Mouse (Mus musculus) activated CD4-positive, CD25-positive, alpha-beta regulatory T cell, adult 4 months (primary cell): ENCODE measurements around the gene Prkra. TPM values are rescaled to one million over a fixed set of nuclear protein-coding genes. Genes with fewer than 3 reads are reported as not detected.
"Not testable (repeated sequence)": the region's sequence is repeated elsewhere in the genome, so short reads cannot be mapped to it uniquely, and the experiment has no call there.

Experiments
- ATAC-seq: one replicate; pipeline ENCODE4 v1.8.0; 2017
- polyA plus RNA-seq, 2 experiments: library from polyadenylated mRNA; unstranded; fragments of 100-300 nt; shearing (Covaris generic); gene quantifications; one replicate each; pipeline ENCODE4 v1.2.1; 2017

Gene Prkra
- polyA plus RNA-seq, 2 experiments from 2014 or later = 10.1 to 16.4 TPM

DNA sequence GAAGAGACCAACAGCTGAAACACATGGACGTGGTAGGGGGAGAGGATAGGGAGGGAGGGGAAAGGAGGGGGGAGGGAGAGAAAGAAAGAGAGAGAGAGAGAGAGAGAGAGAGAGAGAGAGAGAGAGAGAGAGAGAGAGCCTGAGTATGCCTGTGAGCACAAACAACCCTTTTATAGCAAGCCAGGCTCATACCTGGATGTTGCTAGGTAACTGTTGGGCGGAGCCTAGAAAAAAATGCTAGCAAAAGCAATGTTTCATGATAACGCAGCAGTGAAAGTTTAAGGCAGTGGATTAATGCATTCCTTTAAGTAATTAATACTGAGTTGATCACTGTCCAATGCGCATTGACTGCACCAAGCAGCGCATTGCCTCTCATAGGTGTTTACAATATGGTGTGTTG is 6.8 kb upstream of the Prkra start:
- no peak for ATAC-seq

DNA sequence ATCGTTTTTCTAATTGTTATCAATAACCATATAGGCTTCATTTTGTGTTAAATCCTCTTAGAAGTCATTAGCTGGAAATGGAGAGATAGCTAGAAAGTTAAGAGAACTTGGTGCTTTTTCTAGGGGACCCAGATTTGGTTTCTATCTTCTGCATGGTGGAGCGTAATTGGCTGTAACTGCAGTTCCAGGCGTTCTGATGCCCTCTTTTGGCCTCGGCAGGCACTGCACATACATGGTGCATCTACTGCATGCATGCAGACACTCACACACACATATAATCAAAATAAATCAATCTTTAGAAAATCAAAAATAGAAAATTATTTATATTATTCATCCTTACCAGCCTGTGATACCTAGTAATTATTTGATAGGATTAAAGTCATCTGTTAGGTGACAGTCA is 5.3 kb upstream of the Prkra start:
- no peak for ATAC-seq

DNA sequence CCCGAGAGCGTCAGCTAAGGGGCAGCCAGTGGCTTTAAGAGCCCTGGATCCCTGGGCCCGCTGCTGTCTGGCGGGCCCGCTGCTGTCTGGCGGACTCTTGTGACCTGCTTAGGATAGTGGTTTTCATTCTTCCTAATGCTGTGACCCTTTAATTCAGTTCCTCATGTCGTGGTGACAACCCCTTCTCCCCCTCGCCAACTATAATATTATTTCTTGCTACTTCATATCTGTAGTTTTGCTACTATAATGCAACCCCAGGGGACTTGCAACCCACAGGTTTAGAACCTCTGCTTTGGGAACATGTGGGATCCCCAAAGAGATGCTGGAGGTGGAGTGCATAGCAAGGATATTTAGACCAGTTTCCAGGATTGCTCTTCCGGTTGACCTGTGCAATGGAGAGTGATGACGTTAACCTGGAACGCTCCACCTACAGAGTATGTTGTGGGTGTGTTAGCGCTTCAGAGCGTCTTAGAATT is 889 bp upstream of the Prkra start:
- ATAC-seq = no peak

DNA sequence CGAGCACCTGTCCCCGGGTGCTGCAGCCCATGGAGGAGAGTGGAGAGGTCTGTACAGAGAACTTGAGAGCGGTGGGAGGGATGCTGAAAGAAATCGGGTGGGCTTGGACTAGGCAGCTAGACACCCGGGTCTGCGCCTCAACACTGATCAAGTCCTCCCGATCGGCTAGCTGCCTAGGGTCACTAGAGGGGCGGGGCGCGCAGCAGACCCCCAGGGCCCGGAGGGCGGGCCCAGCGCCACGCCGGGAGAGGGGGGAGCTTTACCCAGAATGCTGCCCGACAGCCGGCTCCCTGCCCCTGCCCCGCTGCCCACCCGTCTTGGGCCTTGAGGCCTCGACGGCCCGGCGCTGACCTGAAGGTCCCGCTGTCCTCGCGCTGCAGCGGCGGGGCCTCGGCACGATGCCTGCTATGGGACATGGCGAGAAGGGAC is 360 bp downstream of the Prkra start:
- ATAC-seq = peak; percentile 17

DNA sequence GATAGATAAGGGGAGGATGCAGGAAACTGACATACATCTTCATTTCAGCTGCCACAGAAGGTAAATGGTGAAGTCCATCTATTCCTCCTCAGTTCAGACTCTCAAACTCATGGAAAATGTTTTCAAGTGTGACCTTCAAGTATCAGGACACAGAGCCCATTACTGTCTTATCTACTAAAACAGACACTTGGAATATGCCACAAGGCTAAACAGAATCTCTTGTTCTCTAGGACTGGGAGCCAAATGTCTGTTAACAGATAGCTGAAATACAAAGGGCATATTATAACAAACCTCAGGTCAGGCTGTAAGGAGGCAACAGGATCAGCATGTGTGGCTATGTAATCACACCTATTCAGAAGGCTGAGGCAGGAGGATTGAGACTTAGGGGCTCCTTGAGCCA is 4.0 kb downstream of the Prkra start:
- no peak for ATAC-seq

DNA sequence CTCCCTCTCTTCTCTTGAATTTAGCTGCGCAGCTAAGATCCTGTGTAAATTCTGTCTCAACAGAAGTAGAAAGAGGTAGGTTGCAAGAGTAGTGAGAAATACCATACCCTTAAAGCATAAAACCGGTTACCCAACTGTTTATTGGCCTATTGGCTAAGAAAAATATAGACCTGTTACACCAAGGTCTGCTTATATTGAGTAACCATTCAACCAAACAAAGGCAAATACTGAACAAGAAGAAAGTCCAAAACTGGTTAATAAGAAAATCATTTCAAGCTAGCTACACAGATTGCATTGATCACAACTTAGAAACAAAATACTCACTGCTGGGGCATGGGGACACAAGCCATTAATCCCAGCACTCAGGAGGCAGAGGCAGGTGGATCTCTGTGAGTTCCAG is 8.2 kb downstream of the Prkra start:
- ATAC-seq = no peak

DNA sequence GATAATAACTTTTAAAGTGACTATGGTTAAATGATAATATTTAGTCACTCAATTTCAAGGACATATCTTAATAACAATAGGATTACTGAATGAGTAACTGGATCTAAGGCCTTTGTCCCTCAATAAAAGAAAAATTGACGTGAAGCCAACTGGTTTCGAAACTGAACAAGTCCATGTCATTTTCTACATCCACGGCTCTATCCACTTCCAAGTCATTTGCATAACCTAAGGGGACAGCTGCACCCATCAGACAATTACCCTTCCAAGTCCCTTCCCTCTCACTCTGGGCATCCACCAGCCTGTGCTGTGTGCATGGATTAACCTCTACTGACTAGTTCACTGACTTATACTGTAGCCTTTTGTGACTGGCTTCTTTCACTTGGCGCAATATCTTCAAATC is 16.2 kb downstream of the Prkra start:
- no peak for ATAC-seq

DNA sequence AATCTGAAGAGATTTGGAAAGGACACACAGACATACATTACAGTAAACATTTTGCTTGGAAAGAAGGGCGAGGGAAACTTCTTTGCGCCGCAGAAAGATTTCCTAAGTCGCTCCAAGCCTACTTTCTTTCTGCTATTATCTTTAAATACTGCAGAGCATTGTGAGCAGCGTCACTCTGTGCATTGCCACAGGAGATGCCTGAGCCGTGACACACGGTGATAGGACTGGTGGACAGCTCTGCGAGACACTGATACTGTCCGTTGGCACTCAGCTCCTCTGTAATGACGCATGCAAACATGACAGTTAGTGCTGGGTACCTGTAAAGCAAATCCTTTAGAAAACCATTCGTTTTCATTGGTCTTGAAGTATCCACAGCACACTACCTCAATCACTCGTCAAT is 17.5 kb downstream of the Prkra start:
- ATAC-seq = no peak

DNA sequence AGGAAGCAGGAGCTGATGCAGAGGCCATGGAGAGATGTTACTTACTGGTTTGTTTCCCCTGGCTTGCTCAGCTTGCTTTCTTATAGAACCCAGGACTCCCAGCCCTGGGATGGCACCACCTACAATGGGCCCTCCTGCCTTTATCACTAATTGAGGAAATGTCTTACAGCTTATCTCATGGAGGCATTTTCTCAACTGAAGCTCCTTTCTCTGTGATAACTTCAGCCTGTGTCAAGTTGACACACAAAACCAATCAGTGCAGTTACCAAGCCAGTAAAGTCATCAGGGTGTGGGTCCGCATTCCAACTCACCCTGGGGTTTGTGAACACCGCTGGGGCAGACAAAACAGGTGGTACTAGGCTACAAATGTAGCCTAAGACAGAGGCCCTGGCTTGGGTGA is 25.5 kb downstream of the Prkra start:
- ATAC-seq = not testable (repeated sequence)

DNA sequence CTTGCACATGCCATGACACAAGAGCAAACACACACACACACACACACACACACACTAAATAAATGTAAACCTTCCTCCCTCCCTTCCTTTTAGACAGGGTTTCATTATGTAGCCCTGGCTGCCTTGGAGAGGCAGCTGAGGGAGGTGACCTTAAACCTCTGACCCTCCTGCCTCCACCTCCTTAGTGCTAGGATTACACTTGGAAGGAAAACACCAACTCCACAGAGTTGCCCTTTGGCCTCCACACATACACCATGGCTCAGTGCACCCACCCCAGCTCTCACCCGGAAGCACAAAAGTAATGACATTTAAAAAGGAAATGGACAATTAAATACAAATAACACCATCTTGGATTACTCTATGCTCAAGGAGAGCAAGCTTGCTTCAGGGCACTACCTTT is 26.1 kb downstream of the Prkra start:
- no peak for ATAC-seq

DNA sequence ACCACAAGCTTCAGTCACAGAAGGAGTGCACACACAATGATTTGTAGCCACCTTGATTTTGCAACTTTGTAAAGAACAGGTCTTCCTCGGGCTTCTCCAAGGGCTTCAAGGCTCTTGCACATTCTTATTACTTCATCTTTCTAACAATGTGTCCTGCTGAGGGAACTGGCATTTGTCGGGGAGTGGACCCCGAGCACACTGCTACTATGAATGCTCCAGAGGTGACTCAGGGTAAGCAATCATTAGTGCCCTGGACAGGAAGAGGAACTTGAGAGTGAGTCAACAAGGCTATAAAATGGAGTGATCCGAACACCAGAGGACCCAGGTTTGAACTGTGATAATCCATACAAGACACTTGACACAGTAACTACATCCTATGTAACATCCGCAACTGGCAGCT is 27.6 kb downstream of the Prkra start:
- ATAC-seq = no peak

DNA sequence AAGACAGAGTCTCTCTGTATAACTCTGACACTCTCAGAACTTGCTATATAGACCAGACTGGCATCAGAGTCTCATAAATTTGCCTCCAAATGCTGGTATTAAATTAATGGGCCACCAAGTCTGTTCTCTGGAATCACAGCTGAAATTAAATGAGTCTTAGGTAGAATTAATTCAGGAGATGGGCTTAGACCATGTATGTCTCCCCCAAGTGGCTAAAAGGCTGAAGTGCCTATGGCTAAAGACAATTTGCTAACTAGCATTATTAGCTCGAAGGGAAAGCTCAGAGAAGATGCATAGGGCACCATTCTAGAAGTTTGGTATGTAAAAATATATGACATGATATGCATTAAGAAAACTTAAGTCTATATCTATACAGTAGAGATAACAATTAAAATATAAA is 29.7 kb downstream of the Prkra start:
- ATAC-seq = no peak

DNA sequence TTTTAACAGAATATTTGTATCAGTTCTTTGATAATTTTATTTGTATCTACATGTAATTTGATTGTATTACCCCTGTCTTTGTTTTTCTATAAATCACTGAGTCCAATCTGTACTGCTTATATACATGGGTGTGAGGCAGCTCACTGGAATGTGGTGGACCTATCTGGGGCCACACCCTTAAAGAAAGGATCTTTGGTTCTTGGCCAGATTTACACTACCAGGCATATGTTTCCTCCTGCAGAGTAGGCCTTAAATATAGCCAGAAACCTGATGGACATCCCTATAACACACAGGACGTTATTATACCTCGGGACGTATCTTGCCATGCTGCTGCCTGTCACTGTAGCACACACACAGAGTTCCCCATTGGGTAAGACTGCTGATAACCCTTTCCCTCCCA is 35.8 kb downstream of the Prkra start:
- ATAC-seq = no peak

DNA sequence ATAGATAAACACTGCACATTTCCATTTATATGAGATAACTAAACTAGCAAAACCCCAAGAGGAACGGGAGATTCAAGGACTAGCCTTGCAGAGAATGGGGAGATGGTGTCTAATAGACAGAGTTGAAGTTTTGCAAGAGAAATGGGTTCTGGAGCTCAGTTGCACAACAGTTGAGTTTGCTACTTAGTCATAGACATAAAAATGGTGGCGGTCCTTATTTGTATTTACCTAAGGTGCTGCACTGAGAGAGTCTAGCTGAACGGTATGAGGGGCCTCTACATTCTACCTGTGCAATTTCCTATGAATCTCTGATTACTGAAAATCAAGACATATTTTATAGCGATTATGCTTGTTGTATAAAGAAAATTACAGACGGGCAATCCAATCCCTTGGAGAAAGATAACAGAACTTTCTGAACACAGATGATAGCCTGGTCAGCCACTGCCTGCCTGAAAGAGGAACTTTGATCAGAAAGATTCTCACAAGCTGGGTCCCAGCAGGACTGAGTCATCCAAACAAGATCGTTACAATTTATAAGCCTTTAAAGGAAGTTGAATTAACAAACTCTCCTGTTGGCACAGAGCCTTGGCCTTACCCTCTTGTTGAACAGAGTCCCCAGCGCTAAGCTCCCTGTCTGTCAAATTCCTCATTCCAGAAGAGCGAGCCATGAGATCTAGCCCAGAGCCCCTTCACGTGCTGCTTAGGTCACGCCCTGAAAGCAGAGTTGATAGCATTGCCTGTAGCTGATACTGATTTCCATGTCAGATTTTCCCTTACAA is 37.3 kb downstream of the Prkra start:
- ATAC-seq = no peak

DNA sequence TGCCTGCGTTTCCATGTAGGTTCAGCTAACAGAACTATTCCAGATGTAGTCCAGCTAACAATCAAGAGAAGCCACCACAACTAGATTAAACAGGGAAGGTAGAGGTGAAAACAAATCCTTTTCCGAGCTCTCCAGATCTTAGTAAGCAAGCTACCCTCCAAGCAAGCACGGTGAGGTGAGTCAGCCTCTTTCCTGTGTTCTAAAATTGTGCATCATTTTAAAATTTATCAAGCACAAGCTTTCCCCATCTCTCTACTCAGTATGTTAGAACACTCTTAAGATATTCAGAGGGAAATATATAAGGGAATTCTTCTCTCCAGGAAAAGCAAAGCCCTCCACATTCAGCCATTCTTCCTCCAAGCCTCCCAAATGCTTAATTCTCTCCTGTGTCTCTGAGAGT is 41.1 kb downstream of the Prkra start:
- no peak for ATAC-seq

DNA sequence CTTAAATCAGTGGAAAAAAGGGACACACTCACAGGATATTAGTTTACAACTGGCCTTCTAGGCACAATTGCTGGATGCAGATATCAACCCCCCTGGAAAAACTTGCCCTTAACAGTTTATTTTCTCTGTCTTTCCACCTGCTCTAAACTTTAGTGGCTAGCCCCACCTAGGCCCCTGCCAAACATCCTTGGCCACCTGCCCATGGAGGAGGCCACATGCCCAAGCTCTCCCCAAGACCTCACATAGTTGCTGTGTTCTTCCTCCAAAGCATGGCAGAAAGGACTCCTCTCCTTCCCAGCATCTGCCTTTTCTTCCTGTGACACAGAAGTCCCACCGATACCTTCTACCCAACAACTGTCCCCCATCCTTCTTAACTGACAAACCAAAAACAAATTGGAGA is 45.6 kb downstream of the Prkra start:
- no peak for ATAC-seq

DNA sequence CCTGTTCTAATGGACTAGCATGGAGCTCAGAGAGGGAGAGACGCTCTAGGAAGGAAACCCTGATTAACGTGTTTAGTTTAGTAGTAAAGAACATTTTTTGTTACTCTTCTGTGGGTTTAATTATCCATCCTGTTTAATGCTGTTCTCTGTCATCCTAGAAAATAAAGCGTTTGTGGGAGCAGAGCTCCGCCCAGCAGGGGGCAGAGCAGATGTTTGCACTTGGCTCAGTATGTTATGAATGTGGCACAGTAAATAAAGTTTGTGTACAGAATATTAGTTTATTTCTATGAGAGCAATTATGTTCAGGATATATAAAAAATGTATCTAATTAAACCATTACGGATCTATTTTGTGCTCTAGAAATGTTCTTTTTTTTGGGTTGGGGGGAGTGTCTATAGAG is 48.6 kb downstream of the Prkra start:
- no peak for ATAC-seq

DNA sequence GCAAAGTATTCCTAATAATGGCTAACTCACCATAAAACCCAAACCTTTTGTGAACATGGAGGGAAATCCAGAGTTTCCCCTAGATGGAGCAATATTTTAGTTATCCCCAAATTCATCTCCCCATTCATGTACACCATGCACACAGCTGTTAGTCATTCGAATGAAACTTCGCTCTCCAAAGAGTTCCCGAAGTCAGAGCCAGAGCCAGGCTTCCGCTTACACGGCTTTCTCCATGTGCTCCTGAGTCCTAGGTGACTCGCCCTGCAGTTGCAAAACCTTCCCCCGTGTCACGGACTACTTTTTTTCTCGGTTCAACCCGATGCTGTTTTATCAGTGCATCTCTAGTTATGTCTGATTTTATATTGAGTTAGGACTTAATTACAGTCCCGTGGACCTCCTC is 50.3 kb downstream of the Prkra start:
- ATAC-seq = no peak

DNA sequence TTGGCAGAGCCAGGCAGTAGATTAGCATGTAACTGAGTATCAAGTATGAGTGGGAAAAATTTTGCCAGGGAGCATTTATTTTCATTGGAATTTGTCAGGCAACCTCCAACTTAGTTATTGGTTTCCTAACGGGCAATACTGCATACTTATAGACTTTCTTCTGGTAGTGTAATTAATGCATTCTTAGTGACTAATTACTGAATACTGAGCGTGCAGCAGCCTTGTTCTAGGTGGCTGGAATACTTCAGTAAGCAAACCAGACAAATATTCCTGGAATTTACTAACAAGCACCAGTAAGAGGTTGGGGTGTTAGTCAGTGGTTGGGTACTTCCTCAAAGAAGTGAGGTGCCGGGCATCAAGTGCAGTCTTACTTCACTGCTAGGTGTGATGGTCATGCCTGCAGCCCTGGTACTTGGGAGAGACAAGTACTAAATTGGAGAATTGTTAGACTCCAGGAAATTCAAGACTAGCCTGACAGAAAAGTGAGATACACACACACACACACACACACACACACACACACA is 55.4 kb downstream of the Prkra start:
- no peak for ATAC-seq

DNA sequence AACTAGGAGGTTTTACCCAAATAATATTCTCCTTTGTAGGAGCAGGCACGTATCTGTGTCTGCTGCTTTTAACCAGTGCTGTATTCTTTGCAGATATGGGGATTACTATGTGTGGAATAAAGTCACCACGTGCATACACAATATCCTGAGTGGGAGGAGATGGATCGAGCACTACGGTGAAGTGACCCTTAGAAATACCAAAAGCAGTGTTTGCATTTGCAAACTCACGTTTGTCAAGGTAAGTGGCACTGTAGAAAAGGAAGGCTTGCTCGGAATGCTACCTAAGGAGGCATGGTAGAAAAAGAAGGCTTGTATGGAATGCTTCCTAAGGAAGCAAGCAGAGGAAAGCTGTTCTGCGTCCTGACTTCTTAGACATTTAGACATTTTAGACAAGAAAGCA is 57.6 kb downstream of the Prkra start:
- no peak for ATAC-seq

DNA sequence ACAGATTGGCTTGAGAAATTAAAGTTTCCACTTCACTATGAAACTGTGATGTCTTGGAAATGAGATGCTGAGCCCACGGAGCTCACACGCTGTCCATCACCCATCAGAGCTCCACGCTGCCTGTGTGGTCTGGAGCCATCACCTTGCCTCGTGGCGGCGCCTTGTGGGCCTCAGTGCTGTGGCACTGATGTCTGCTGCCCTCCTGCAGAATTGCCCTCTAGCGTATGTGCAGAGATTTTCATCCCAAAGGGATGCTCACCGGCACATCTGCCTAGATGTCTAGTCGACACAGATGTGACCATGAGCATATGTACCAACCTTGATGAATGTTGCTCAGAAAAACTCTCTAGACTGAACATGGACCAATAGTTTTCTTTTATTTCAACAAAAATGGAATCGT is 60.9 kb downstream of the Prkra start:
- ATAC-seq = no peak

DNA sequence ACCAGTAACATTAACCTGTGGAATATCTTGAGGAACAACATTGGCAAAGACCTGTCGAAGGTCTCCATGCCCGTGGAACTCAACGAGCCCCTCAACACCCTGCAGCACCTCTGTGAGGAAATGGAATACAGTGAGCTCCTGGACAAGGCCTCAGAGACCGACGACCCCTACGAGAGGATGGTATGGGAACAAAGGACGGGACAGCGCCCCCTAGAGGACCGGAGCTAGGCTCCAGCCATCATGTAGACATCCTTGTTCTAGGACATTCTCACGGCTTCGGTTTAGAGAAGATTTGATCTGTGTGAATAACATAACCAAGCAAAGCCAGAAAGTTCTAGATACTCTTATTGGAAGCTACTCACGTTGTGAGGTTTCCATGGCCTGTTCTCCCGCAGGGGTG is 62.7 kb downstream of the Prkra start:
- ATAC-seq = no peak
